Mouse (Mus musculus) adrenal gland, postnatal 25 days (tissue): ENCODE measurements at regions not wholly inside any gene's neighbourhood (a gene's known extent, or its start where the extent isn't known, plus 50 kb on each side); places are given as distances from the start of the nearest gene placed in this dataset.
"Not testable (repeated sequence)": the region's sequence is repeated elsewhere in the genome, so short reads cannot be mapped to it uniquely, and the experiment has no call there.

Source experiments
- DNase-seq: peaks from one replicate; pipeline ENCODE4 v3.0.0; 2021; ENCODE audit warnings: mixed read lengths

- DNase-seq, result no peak
Measured at GRCm38 (mm10) chr13:78904102-78904501, 704.5 kb upstream of the Nr2f1 start.

- no peak for DNase-seq
Measured at GRCm38 (mm10) chr13:78900693-78901092, 701.1 kb upstream of the Nr2f1 start.

- DNase-seq, result no peak
Measured at GRCm38 (mm10) chr13:78892252-78892651, 692.7 kb upstream of the Nr2f1 start.

GRCm38 (mm10) chr13:78883062-78883461 lies 683.5 kb upstream of the Nr2f1 start:
- no peak for DNase-seq

DNA sequence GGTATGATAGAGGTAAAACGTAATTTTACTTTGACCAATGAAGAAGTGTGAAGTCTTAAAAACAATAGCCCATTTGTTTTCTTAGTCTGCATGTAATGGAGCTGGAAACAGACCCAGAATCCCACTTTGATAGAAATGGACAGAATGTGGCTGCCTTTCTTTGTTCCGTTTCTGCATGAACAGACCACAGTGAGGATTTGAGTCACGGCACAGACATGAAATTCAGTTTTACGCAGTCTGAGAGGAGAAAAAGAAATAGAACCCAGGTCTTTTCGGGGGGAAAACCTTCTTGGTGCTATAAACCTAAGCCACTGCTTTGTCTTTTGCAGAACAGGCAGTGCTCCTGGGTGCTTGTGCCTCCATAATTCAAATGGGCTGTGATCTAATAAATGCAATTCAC lies 673.0 kb upstream of the Nr2f1 start:
- DNase-seq, result no peak

DNA sequence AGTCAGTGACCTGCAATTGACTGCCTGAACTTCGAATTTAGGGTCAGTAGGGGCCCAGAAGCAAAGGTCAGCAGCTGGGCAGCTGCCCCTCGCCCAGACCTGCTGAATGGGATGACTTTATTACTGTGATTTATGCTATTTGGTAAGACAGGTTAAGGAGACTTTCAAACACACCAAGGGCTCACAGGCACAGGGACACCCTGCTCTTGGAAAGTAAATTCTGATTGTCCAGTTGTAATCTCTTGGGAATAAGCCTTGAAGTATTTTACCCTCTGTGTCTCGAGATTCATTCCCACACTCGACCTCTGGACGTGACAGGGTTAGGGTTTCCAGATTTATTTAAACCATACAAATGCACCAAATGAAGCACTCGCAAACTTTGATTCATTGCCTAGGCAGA lies 672.4 kb upstream of the Nr2f1 start:
- DNase-seq, result no peak

DNA sequence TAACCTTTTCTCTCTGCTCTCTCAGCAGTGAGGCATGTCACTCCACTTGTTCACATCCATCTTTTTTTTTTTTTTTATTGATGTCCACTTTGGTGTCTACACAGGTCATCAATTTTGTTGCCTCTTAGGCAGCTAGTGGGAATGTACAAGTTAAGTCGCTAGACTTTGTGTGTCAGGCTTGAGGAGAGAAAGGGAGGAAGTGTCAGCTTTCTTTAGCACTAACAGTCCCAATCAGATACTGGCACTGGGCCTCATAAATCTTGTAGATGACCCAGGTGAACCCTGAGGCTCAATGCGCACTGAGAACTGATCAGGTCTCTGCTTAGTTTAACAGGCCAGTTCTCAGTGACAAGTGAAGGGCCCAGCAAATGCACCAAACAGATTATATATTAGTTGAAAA lies 671.7 kb upstream of the Nr2f1 start:
- DNase-seq, result no peak

DNA sequence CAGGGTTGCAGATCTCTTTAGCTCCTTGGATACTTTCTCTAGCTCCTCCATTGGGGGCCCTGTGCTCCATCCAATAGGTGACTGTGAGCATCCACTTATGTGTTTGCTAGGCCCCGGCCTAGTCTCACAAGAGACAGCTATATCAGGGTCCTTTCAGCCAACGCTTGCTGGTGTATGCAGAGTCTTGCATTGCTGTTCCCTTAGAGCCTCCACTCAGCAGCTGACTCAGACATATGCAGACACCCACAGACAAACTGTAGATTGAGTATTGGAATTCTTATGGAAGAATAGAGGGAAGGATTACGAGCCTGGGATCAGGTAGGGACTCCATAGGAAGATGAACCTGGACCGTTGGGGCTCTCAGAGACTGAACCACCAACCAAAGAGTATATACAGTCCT lies 624.8 kb upstream of the Nr2f1 start:
- not testable (repeated sequence) for DNase-seq

- DNase-seq, result peak; percentile 20
Measured at GRCm38 (mm10) chr13:78809656-78810055, 610.1 kb upstream of the Nr2f1 start.

DNA sequence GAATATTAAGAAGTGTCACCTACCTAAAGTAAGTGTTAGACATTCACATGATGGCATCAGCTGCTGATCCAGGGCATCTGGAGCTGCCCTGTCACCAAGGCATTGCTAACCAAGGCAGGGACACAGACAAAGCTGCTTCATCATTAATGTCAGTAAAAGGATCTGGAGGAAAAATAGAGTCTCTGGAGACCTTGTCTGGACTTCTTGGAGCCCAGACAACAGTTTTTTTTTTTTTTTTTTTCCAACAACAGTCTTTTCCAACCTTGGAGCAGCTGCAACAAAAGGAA lies 603.2 kb upstream of the Nr2f1 start:
- no peak for DNase-seq

DNA sequence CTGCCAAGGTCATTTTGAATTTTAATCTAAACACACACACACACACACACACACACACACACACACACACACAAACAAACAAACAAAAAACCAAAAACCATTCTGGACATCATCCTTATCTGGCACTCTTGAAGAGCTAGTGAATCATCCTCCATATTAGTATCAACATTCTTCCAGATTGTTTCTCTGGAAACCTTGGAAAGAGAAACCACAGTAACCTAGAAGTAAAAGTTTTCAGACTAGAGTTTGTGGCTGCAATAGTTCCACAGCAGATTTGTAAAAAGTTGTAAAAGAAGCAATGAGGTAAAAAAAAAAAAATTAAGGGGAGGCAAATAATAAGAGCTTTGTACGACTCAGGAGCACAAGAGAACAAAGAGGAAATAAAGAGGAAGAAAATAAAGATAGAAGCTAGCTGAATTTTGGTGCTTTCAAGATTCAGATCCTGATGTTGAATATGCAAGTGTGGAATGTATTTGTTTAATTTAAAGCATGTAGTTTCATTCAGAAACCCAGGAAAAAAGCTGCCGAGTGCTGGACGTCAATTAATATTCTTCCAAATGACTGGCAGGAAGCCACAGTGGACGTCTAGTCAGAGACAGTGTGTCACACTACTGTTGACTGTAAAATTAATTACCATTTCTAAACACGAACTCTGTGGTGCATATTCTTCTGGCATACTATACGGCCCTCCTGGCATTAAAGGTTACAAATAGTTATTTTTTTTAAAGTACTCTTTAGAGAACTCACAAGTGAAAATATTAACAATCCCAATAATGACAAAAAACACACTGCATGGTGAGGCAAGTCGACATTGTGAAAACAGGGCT lies 602.7 kb upstream of the Nr2f1 start:
- peak; percentile 6 for DNase-seq

DNA sequence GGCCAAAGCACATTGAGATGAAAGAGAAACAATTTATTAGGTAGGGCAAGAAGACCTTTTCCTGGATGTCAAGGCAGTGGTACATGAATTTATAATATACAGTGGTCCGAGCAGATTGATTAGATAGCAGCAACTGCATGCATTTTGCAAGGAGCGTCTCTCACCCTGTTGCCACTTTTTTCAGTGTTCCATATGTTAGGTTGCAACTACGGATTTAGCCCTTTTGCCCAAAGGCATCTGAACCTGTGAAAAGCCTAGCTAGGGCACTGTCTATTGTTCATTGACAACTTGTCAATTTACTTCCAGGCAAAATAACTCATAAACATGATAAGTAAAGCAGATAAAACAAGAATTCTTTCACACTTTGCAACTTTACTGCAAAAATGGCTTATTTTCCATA lies 600.1 kb upstream of the Nr2f1 start:
- DNase-seq, result no peak

DNA sequence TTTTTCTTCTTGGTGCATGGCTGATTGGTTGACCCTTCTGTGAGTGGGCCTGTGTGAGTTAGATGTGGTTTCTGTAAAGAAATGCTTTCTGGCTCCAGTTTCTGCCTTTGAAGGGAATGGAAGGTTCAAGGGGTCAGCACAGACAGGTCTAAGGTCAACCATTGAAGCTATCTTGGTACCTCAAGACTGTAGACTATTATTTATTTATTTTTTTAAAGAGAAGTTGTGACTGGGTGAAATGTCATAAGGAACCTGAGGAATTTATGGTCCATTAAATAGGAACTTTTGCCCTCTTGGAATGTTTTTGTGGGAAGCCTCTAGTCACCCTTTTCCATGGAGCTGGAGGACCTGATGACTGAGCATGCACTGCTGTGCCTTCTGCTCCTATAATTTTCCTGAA lies 595.7 kb upstream of the Nr2f1 start:
- no peak for DNase-seq

DNA sequence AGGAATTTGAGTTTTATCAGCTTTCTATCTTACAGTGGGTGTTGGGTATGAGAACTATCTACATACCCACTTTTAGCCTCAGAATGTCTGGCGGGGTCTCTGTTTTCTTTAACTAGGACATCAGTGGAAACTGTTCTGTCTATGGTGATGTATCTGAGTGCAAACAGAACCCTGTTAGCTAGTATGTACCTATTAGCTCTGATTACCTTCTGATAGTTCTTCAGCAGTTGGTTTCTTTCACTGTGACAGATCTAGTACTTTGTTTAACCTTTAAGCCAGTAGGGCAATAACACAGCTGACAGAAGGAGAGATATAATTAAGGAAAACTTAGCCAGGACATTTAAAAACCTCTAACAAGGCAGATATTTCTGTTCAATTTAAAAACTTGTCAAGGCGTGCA lies 584.7 kb upstream of the Nr2f1 start:
- DNase-seq, result no peak

DNA sequence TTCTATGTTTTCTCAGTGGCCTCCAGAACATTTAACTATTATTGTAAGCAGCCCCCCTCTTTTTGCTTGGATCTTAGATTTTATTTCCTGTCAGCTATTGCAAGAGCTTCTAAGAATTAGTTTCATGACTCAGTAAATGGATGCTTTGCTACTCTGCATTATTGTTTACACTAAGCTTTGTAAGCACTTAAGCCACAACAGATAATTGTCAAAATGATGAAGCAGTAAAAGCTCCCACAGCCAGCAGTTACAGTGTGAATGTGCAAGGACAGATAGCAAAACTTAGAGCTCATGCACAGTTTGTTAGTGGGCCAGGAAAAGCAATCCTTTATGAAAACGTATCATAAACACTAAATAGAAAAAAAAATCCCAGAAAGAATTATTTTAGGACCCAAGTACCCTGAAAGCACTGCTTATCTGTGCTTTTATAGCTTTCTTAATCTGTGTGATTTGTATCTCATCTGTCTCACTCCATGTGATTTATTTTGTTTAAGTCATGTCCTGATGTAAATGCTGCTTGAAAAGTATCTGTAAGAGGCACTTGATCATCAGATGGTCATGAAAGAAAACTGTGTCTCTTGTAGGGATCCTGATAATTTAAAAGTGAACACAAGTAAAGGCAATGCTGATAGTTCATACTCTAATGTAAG lies 584.2 kb upstream of the Nr2f1 start:
- no peak for DNase-seq
